Mouse (Mus musculus) forebrain, embryonic 14.5 days (tissue): ENCODE results near the gene Dcaf6. TPM values are rescaled to one million over a fixed set of nuclear protein-coding genes. Genes with fewer than 3 reads are reported as not detected.

ENCODE experiments used
- ATAC-seq: fragments of 200-750 bp; cut with Nextera tagmentation; 2 replicates; pipeline ENCODE4 v1.8.0; 2017; ENCODE audit warnings: mild to moderate bottlenecking, moderate library complexity
- DNase-seq: peaks from one replicate; pipeline ENCODE4 v3.0.0-alpha.2; 2015; ENCODE audit warnings: low spot score
- H3K27ac ChIP-seq: fragments of 300-500 bp; sonication (generic); 2 replicates; pipeline ENCODE4 v1.5.1; 2014; ENCODE audit warnings: low read depth, mild to moderate bottlenecking, control low read depth, low read length, moderate library complexity
- H3K27me3 ChIP-seq: fragments of 300-500 bp; sonication (generic); replicated peaks from 2 replicates; pipeline ENCODE4 v1.6.1; 2014; ENCODE audit warnings: low read length, control low read depth, mixed read lengths; ENCODE audit not compliant: control insufficient read depth, insufficient read depth
- H3K36me3 ChIP-seq: fragments of 300-500 bp; sonication (generic); 2 replicates; pipeline ENCODE4 v1.6.1; 2014; ENCODE audit warnings: low read length, control low read depth; ENCODE audit not compliant: control insufficient read depth, insufficient read depth
- H3K4me1 ChIP-seq: fragments of 300-500 bp; sonication (generic); 2 replicates; pipeline ENCODE4 v1.6.1; 2014; ENCODE audit warnings: antibody characterized with exemption, low read length, control low read depth; ENCODE audit not compliant: control insufficient read depth, insufficient read depth
- H3K4me2 ChIP-seq: fragments of 300-500 bp; sonication (generic); 2 replicates; pipeline ENCODE4 v1.6.1; 2014; ENCODE audit warnings: mild to moderate bottlenecking, control low read depth, low read length
- H3K4me3 ChIP-seq: fragments of 300-500 bp; sonication (generic); 2 replicates; pipeline ENCODE4 v1.5.1; 2014; ENCODE audit warnings: low read depth, low read length, control low read depth
- H3K9ac ChIP-seq: fragments of 300-500 bp; sonication (generic); 2 replicates; pipeline ENCODE4 v1.6.1; 2014; ENCODE audit warnings: mild to moderate bottlenecking, low read length, control low read depth, moderate library complexity
- H3K9me3 ChIP-seq: fragments of 300-500 bp; sonication (generic); replicated peaks from 2 replicates; pipeline ENCODE4 v1.6.1; 2016; ENCODE audit warnings: low read length, control low read depth, mixed read lengths; ENCODE audit not compliant: control insufficient read depth
- WGBS: fragments of 180-500 bp; shearing (Covaris S2); extraction: QIAGEN DNeasy Blood & Tissue Kit; methylation state at CpG from one replicate; pipeline ENCODE4 v1.1.7; 2014; 5-methylcytosine and 5-hydroxymethylcytosine counted together
- polyA plus RNA-seq: library from polyadenylated mRNA; unstranded; fragments of >200 nt; fragmentation: Nextera tagmentation; extraction: Ambion mirVana; gene quantifications from 2 replicates; pipeline ENCODE4 v1.2.1, GENCODE M21; 2014

The Dcaf6 gene
- polyA plus RNA-seq, 1 experiment from 2014 or later = 13.4 TPM

DNA sequence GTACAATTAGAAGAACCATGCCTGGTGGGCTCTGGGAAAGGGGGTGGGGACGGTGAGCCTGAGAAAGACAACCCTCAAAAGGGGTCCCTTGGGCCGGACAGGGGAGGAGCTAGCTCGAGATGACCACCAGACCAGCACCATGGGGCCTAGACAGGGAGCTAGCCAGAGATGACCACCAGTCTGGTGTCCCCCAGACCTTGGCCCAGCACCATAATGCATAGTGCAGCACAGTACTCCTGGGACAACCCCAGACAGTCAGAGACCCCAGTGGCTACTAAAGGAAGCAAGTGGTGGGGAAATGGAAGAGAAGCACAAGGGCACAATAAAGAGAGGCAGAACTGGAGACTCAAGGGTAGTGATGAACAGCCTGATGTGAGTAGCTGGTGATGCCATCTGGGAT is 19.5 kb downstream of the Dcaf6 start:
- Histone ChIP-seq H3K4me3 (no peak overlapping the region), H3K27me3 (no peaks in the 10 kb centered on the region), H3K36me3 (no peaks in the 10 kb centered on the region), H3K4me1 (no peaks in the 10 kb centered on the region), H3K9me3 (peaks cover 3% of the 10 kb centered on the region; the same call in 1 of the 2 replicates), H3K27ac (no peak overlapping the region), H3K4me2 (no peak overlapping the region), H3K9ac (no peak overlapping the region)
- DNase-seq (no peak), ATAC-seq (no peak)
- 59% methylated on average over 3 of the region's 3 CpGs for WGBS

GRCm38 (mm10) chr1:165438289-165439021 is 21.8 kb downstream of the Dcaf6 start:
- Histone ChIP-seq H3K27me3 (no peaks in the 10 kb centered on the region), H3K36me3 (no peaks in the 10 kb centered on the region), H3K4me3 (no peak overlapping the region), H3K27ac (no peak overlapping the region), H3K4me1 (no peaks in the 10 kb centered on the region), H3K9me3 (peaks cover 3% of the 10 kb centered on the region; the same call in 1 of the 2 replicates), H3K9ac (no peak overlapping the region), H3K4me2 (no peak overlapping the region)
- ATAC-seq (no peak), DNase-seq (no peak)
- 91% methylated on average over 1 of the region's 1 CpGs for WGBS

DNA sequence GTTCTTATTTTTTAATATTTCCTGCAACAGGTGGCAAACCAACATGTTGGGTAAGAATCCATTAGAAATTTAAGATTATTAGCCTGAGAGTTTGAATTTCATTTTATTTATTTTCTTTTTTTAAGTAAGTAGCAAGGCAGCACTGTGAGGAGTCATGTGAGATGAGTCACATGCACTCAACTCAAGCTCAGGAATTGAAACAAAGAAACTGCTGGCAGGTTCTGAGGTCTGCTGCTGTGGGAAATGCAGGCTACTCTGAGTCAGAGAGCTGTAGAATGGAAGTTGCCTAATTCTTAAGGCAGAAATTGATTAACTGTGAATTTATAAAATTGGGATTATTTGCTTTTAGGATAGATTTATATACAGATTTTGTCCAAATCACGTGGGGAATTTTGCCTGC is 27.4 kb downstream of the Dcaf6 start:
- 84% methylated on average over 1 of the region's 1 CpGs for WGBS
- no peak overlapping the region for H3K4me2 ChIP-seq

GRCm38 (mm10) chr1:165426254-165426653 is 34.0 kb downstream of the Dcaf6 start:
- 99% methylated on average over 2 of the region's 2 CpGs for WGBS
- no peak for ATAC-seq
- H3K4me1 ChIP-seq = no peaks in the 10 kb centered on the region

More for the DNA sequence above, 27.4 kb downstream of the Dcaf6 start:
- DNase-seq = no peak
- Histone ChIP-seq H3K9ac (no peak overlapping the region), H3K4me1 (no peaks in the 10 kb centered on the region), H3K27me3 (no peaks in the 10 kb centered on the region), H3K4me3 (no peak overlapping the region), H3K9me3 (peaks cover 3% of the 10 kb centered on the region; the same call in 1 of the 2 replicates), H3K27ac (no peak overlapping the region), H3K36me3 (no peaks in the 10 kb centered on the region)
- no peak for ATAC-seq

DNA sequence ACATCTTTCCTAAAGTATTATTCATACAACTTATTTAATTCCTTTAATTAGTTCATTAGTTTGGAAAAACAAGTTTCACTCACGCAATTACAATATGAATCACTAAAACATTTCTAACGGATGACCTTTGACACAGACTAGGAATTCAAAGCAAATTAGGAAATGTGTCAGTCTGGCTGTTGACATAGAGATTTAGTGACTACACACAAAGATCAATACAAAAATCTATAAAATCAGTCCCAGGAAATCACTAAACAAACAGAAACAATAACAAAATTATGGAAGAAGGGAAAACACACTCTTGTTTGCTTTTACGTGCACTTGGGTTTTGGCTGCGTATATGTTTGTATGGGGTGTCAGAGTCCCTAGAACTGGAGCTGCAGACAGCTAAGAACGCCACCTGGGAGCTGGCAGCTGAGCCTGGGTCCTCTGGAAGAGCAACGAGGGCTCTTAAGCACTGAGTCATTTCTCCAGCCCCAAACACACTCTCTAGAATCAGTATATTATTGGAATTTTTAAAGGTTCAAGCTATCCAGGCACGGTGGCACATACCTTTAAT is 38.8 kb downstream of the Dcaf6 start:
- H3K27me3 ChIP-seq = no peaks in the 10 kb centered on the region
- H3K36me3 ChIP-seq = no peaks in the 10 kb centered on the region
- H3K9me3 ChIP-seq = no peaks in the 10 kb centered on the region
- H3K27ac ChIP-seq = no peak overlapping the region
- H3K4me3 ChIP-seq = no peak overlapping the region
- DNase-seq (no peak), ATAC-seq (no peak)
- H3K4me2 ChIP-seq = no peak overlapping the region
- H3K4me1 ChIP-seq = no peaks in the 10 kb centered on the region
- H3K9ac ChIP-seq = no peak overlapping the region
- WGBS = 80% methylated on average over 7 of the region's 7 CpGs

More at GRCm38 (mm10) chr1:165426254-165426653, 34.0 kb downstream of the Dcaf6 start:
- no peak for DNase-seq
- no peak overlapping the region for H3K4me3 ChIP-seq
- no peaks in the 10 kb centered on the region for H3K27me3 ChIP-seq
- no peak overlapping the region for H3K4me2 ChIP-seq
- no peaks in the 10 kb centered on the region for H3K9me3 ChIP-seq
- H3K36me3 ChIP-seq = no peaks in the 10 kb centered on the region
- H3K27ac ChIP-seq = no peak overlapping the region
- H3K9ac ChIP-seq = no peak overlapping the region

DNA sequence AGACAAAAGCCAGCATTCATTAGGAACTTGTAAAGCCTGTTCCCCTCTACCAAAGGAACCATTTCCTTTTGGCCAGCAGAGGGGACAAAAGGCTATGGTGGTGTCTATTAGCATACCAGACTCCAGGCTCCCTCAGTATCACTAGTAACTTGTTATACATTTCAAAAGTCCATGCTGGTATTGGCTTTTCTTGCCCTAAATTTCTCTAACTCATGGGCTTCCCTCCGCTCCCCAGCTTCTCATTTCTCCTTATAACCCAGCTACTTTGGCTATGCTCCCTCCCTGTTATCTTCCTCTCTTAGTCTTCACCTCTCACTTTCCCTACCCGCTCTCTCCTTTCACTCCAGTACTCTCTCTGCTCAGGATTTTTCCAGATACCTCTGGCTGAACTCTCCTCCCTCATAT is 63.9 kb downstream of the Dcaf6 start:
- DNase-seq (no peak), ATAC-seq (no peak)
- no peak overlapping the region for H3K27ac ChIP-seq
- H3K9me3 ChIP-seq = no peaks in the 10 kb centered on the region
- no peaks in the 10 kb centered on the region for H3K27me3 ChIP-seq
- no peaks in the 10 kb centered on the region for H3K4me1 ChIP-seq
- no peak overlapping the region for H3K9ac ChIP-seq
- H3K4me3 ChIP-seq = no peak overlapping the region
- H3K4me2 ChIP-seq = no peak overlapping the region
- H3K36me3 ChIP-seq = no peaks in the 10 kb centered on the region
- 87% methylated on average over 2 of the region's 2 CpGs for WGBS

DNA sequence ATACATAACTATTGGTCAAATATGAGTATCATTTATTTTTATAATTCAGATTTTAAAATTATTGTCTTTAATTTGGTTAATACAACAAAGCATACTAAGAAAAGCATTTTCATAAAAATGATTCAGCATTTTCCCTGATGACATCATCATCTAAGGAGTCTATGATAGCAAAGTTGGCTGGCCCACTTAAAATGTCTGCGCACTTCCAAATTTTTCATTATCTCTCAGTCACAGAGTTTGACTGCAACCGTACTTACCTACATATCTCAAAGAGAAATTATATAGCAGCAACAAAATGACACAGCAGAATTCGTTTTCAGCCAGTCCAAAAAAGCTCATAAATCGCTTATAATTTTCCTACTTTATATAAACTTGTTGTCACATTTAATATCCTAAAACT is 64.3 kb downstream of the Dcaf6 start:
- H3K27ac ChIP-seq = no peak overlapping the region
- no peaks in the 10 kb centered on the region for H3K4me1 ChIP-seq
- H3K9me3 ChIP-seq = no peaks in the 10 kb centered on the region
- DNase-seq (no peak), ATAC-seq (no peak)
- no peaks in the 10 kb centered on the region for H3K36me3 ChIP-seq
- H3K4me3 ChIP-seq = no peak overlapping the region
- 95% methylated on average over 4 of the region's 4 CpGs for WGBS
- H3K27me3 ChIP-seq = no peaks in the 10 kb centered on the region
- H3K9ac ChIP-seq = no peak overlapping the region
- H3K4me2 ChIP-seq = no peak overlapping the region

DNA sequence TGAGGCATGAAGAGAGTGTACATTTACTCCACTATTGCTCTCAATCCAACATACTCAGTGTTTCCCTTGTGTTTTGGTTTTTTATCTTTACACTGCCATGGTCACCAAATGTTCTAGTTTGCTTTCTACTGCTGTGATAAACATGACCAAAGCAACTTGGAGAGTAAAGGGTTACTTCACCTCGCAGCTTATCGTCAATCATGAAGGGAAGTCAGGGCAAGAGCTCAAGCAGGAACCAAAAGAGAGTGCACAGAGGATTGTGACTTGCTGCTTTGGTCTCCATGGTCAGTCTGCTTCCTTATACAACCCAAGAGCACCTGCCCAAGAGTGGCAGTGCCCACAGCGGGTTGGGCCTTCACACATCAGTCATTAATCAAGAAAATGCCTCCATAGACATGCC is 65.4 kb downstream of the Dcaf6 start:
- ATAC-seq = no peak
- no peaks in the 10 kb centered on the region for H3K27me3 ChIP-seq
- WGBS = 83% methylated on average over 3 of the region's 3 CpGs

DNA sequence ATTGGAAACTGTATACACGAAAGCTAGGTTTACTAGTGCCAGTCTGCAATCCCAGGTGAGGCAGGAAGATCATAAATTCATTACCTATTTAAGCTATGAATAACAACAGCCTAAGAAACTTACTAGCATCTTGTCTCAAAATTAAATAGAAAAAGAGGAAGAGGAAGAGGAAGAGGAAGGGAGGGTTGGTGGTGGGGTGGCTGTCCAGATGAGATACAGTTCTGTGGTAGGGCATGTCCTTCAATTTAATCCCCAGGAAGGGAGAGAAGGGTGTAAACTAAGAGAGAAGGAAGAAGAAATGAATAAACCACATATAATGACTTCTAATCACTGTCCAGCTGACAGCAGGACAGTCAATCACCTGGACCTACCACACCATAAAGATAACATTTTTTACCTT is 67.2 kb downstream of the Dcaf6 start:
- Histone ChIP-seq H3K4me2 (no peak overlapping the region), H3K9me3 (no peaks in the 10 kb centered on the region), H3K4me1 (no peaks in the 10 kb centered on the region), H3K27ac (no peak overlapping the region), H3K27me3 (no peaks in the 10 kb centered on the region), H3K36me3 (peaks cover 4% of the 10 kb centered on the region; the same call in 1 of the 2 replicates), H3K9ac (no peak overlapping the region), H3K4me3 (no peak overlapping the region)
- no peak for DNase-seq
- 90% methylated on average over 1 of the region's 1 CpGs for WGBS
- ATAC-seq = no peak

More for the DNA sequence above, 65.4 kb downstream of the Dcaf6 start:
- Histone ChIP-seq H3K36me3 (no peaks in the 10 kb centered on the region), H3K27ac (no peak overlapping the region), H3K4me2 (no peak overlapping the region), H3K9me3 (no peaks in the 10 kb centered on the region), H3K4me1 (no peaks in the 10 kb centered on the region), H3K9ac (no peak overlapping the region), H3K4me3 (no peak overlapping the region)
- no peak for DNase-seq
